Mouse (Mus musculus): ENCODE data around the gene Mrpl41.
A peak's percentile ranks its signal among the peaks of the same experiment; 100 is the strongest.
"Not testable (repeated sequence)": the region's sequence is repeated elsewhere in the genome, so short reads cannot be mapped to it uniquely, and the experiment has no call there.

Mrpl41 gene

DNA sequence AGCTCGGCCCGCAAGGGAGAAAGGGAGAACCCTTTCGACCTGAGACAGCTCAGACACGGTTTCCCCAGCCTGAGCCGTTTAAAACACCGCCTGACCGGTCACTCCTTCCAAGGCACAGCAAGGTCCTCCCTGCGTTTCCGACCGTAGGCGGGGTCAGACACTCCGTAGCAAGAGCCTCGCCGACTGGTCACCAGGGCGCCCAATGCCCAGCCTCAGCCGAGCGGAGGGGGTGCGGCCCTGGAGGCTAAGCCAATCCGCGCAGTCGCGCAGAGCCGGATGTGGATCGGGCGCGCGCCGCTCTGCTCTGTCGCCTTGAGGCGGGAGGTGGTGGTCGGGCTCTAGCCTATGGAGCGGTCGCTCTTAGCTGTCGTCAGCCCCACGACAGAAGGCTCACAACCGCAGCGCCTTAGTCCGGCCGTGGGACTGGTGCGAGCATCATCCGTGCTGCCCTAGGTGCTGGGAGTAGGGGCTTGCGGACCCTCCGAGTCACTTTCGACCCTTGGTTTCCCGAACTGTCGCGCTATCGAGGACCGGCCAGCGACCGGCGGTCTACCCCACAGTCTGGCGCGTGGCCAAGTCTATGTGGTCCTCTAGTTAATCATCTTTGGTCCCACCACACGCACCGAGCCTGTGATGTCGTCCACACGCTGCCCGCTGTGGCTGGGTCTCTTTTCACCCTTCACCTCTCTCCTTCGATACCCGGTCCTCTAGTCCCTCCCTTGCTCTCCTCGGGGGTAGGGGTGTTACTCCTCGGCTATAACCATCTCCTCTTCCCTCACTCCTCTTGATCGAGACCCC, at the start of gene Mrpl41:
Gene Mrpl41 (minus strand): TSS at position 193 of the 798 bp plus-strand sequence.
- DNase-seq (ENCODE audit: low spot score) = peak; percentile 86

- DNase-seq (ENCODE audit: low spot score) = no peak
These were observed 47.8 kb upstream of the Mrpl41 start for GRCm38 (mm10) chr2:25022678-25023077.

- no peak for DNase-seq (ENCODE audit: low spot score)
These were observed 33.4 kb upstream of the Mrpl41 start for GRCm38 (mm10) chr2:25008250-25008649.

DNA sequence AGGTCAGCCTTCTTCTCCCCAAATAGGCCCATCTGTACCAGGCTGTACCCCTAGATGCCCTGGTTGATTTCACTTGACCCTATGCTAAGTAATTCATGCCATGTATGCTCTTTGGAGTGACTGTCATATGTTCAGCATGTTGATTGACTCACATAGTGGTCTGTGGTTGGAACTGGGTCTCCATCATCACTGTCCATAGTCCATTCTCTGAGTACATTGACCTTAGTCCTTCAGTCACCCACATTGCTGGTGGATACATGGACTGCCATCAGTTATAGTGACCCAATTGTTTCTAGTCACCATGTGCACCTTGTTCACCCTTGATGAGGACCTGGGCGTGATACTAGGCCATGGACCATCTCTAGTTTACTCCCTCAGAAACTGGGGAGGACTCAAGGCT, 31.9 kb upstream of the Mrpl41 start:
- DNase-seq (ENCODE audit: low spot score) = no peak

- DNase-seq (ENCODE audit: low spot score) = no peak
These were observed 29.3 kb upstream of the Mrpl41 start for GRCm38 (mm10) chr2:25003946-25004786.

DNA sequence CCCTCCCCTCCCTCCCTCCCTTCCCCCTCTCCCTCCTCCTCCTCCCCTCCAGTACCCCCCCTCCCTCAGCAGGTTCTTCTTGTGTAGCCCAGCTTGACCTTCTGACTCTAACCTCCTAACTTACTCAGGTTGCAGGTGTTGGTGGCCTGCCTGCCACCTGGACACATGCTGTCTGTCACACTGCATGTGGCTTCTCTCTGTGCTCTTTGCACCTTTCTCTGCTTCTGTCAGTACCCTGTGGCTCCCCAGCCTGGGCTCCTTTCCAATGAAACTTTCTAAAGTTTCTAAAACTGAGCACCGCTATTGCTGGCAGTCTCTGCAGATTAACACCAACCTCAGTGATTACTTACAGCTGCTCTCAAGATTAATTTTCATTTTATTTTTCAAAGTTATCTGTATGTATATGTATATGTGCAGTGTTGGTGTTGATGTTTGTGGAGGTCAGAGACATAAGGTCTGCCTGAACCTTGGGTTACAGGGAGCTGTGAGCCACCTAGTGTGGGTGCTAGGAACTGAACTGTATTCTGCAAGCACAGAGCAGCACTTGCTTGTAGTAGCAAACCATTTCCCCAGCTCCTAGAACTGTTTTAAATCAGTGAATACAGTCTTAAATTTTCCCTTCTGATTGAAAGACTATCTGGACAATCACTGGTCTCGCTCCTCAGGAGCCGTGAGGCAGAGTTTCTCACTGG, 25.8 kb upstream of the Mrpl41 start:
- no peak for DNase-seq (ENCODE audit: low spot score)

- DNase-seq (ENCODE audit: low spot score) = no peak
These were observed 21.6 kb upstream of the Mrpl41 start for GRCm38 (mm10) chr2:24996471-24996870.

DNA sequence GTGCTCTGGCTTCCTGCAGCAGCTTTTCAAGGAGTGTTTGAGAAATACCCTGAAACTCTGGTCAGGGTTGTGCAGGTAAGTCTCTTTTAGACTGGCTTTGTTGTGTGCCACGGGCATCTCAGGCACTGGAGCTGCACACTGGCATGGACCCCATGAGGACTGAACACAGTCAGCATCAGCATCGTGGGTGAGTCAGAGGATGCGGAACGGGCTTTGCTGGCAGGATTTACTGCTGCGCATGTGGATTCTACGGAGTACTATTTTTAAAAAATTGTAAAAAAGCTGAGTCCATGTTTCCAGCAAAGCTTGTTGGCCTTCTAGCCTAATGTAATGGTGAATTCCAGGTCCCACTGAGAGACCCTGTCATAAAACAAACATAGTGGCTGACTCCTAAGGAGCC, 20.4 kb upstream of the Mrpl41 start:
- DNase-seq (ENCODE audit: low spot score) = no peak

DNA sequence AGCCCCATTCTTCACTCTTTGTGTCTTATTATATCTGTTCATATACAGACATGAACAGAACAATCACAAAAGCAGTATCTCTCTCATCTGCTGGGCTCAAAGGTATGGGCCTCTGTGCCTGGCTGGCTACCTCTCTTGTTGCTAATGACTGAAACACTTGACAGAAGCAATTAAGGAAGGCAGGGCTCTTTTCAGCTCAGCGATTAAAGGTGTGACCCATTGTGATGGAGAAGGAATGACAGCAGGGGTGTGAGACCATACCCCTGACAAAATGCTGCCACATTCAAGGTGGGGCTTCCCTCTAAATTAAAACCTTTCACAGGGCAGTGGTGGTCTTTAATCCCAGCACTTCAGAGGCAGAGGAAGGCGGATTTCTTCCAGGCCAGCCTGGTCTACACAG, 12.9 kb upstream of the Mrpl41 start:
- DNase-seq (ENCODE audit: low spot score) = no peak

- DNase-seq (ENCODE audit: low spot score) = no peak
These were observed 2.1 kb upstream of the Mrpl41 start for GRCm38 (mm10) chr2:24976960-24977359.

GRCm38 (mm10) chr2:24975704-24976297, 903 bp upstream of the Mrpl41 start, which contains the start of gene Pnpla7:
TSS of gene Pnpla7 (plus strand) at chr2:24976033.
- DNase-seq (ENCODE audit: low spot score) = peak; percentile 57

DNA sequence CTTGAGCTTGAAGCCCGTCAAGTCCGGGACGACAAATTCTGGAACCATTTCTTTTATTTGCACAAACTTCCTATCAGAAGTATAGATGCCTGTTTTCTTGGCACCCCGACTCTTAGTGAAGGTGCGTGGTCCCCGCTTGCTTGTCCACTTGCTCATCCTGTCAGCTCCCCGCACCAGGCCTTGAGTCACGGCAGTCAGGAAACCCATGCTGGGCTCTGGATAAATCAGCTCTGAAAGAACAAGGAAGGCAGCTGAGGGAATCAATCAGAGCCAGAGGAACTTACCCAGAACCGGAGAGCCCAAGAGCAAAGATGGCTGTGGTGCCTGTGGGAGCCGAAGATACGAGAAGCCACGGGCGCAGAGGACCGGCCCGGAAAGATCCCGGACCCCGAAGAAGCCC, 446 bp downstream of the Mrpl41 start:
- not testable (repeated sequence) for DNase-seq (ENCODE audit: low spot score)

DNA sequence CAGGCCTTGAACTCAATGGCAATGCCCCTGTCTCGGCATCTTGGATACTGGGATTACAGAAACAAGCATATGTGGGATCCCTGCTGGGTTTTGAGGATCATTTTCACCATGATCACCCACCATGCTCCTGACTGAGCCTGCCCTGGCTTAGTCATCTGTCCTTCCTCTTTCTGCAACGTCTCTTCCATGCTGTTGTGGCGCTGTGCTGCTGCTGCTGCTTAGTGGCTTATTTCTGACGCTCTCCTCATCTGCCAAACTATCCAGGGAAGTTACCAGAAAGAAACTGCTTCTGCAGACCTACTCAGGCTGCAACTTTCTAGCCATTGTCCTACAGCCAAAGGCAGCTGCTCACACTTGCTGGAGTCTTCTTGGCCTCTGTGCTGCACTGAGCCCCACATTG, 4.5 kb downstream of the Mrpl41 start:
- no peak for DNase-seq (ENCODE audit: low spot score)

GRCm38 (mm10) chr2:24962304-24963000, 12.4 kb downstream of the Mrpl41 start, which contains the start of gene Dph7:
TSS of gene Dph7 (plus strand) at chr2:24962400.
- peak; percentile 88 for DNase-seq (ENCODE audit: low spot score)

GRCm38 (mm10) chr2:24960910-24961309, 14.0 kb downstream of the Mrpl41 start:
- DNase-seq (ENCODE audit: low spot score) = no peak

DNA sequence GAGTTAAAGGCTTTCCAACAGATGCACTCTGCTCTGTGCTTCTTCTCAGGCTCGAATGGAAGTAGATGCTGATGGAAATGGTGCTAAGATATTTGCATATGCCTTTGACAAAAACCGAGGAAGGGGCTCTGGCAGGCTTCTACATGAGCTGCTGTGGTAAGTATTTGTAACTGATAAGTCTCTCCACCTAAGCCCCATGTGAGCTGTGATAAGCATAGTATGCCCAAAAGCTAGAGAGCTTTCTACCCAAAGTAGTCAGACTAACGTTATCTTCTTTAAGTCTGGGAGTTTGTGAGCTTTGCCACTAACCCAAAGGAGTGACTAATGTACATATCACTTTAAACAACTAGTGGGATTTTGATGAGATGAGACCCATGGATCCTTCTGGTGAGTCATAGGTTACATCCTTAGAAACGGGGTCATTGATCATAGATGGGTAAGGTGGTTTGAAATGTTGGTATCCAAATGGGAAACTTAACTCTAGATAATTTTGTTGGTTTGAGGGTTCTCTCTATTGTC, 22.3 kb downstream of the Mrpl41 start:
- DNase-seq (ENCODE audit: low spot score) = no peak

DNA sequence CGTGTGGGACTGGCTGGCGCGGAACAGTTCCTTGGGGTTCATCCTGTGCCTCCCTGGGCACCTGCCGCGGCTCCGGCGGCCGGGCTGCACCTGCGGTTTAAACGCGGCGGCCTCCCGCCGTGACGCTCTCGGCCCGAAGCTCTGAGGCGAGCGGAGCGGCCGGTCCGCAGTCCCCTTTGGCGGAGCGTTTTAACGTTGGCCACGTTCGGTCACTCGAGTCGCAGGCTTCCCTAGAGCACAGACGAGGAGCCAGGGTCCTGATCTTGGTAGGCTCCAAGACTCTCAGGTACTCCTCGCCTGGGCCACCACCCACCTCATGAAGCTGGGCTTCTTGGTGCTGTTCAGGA, 24.7 kb downstream of the Mrpl41 start:
- no peak for DNase-seq (ENCODE audit: low spot score)

- peak; percentile 99 for DNase-seq (ENCODE audit: low spot score)
These were observed 25.3 kb downstream of the Mrpl41 start, which contains the start of gene Zmynd19 for GRCm38 (mm10) chr2:24949421-24950188. TSS of gene Zmynd19 (plus strand) at chr2:24949792.

DNA sequence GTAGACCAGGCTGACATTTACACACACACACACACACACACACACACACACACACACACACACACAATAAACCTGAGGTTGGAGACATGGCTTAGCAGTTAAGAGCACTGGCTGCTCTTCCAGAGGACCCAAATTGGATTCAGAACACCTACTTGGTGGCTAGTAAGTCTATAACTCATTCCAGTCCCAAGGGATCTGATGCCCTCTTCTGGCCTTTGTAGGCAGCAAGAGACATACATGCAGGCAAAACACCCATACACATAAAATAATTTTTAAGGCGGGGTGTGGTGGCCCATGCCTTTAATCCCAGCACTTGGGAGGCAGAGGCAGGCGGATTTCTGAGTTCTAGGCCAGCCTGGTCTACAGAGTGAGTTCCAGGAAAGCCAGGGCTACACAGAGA, 30.6 kb downstream of the Mrpl41 start:
- DNase-seq (ENCODE audit: low spot score) = not testable (repeated sequence)

DNA sequence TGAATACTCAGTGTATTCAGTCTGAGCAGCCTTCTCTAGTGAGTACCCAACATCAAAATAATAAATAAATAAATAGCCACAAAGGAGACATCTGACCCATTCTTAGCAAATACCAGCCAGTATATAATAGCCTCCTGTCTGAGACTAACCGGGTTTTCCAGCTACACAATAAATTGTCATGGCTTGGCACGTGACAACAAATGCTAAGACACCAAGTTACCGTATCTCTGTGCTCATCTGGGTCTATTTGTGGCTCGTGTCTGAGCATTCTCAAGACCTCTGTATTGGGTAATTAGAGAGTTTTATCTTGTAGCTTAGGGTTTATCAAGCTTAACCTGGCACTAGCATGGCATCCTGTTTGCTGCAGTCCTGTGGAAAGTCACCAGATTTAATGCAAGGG, 32.8 kb downstream of the Mrpl41 start:
- DNase-seq (ENCODE audit: low spot score) = no peak

Data from urinary bladder, postnatal 25 days (tissue).